Comparison of ENCODE assay signal across 9 mouse cellular contexts in the genomic region with DNA sequence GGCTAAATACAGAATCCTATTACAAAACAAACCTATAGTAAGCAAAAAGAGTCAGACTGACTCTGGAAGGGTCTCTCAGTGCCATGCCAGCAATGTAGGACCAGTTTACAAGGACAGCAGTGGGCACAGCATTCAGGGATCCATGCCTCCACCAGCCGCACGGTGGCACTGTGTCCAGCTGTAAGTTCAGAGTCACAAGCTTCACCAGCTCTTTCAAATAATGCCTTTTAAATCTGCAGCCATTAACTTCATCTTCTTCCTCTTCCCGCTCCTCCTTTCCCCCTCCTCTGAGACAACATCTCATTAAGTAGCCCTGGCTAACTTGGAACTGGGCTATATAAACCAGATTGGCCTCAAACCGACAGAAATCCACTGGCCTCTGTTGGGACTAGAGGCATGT. TPM values are rescaled to one million over a fixed set of nuclear protein-coding genes. Genes with fewer than 3 reads are reported as not detected.
DNase-seq lines count a peak whose midpoint lies in the region; ATAC-seq and TF ChIP-seq lines count a peak whose summit lies in the region.
"Had no signal": no experiment of that assay in that cellular context is flagged by ENCODE, and none has a peak within 500 bp of the region (broad histone marks: within the 10 kb centered on the region; RNA-seq: fewer than 3 reads in every experiment).

No protein-coding gene starts in this region.

- peak; percentile 75 for DNase-seq in cerebellum, postnatal 10 days
- no peak for DNase-seq in cerebellum, adult 9-11 months
- DNase-seq in left cerebral cortex, adult 2 months (ENCODE audit: extremely low spot score in 1 of 2, low spot score in 2 of 2) = peak; percentile 35
- DNase-seq in left cerebral cortex, postnatal 10 days (ENCODE audit: extremely low spot score in 1 of 2, low spot score in 2 of 2) = no peak
- DNase-seq in R1 (ENCODE audit: low read depth, low spot score) = peak; percentile 66
- peak; percentile 64 for DNase-seq in lung, postnatal 10 days
- DNase-seq in thymus, postnatal 0 days (ENCODE audit: low spot score) = peak; percentile 51

- no peak overlapping the region for H3K4me3 ChIP-seq in left cerebral cortex, adult 2 months

- peak; percentile 64; the same call in 1 of the 2 replicates for ATAC-seq in frontal cortex, adult (ENCODE audit: low TSS enrichment)

- TF ChIP-seq CTCF in left cerebral cortex, adult 2 months (IDR thresholded peaks at IDR 0.05) = peak; percentile 81

- intact Hi-C loops in left cerebral cortex, adult 2 months (cut with DNase I) = loop anchor here (2.0 to 5.0 kb wide), 2 partner anchors 76 to 183 kb away; no protein-coding TSS in a partner anchor
- intact Hi-C loops in left cerebral cortex, postnatal 10 days (cut with DNase I) = no loop called here

- H3K27ac ChIP-seq in left cerebral cortex, adult 2 months = no peak overlapping the region

RNA-seq across cellular contexts. Expression of a gene that starts 9.4 kb away (rescaled TPM):
- not detected for total RNA-seq in left cerebral cortex, adult 2 months (2021)
- total RNA-seq in left cerebral cortex, postnatal 10 days (2021) = not detected
- 1.2 and 2.1 TPM in 2 replicates for polyA plus RNA-seq in thymus, postnatal 0 days (2015; fragmentation: Nextera tagmentation; extraction: Ambion mirVana)

RNA-seq across cellular contexts. Expression of a gene that starts 14.4 kb away (rescaled TPM):
- total RNA-seq in left cerebral cortex, adult 2 months (2021) = 100 to 1,000 TPM; 215 to 223 TPM
- total RNA-seq in left cerebral cortex, postnatal 10 days (2021) = 100 to 1,000 TPM; 225 to 230 TPM
- polyA plus RNA-seq in thymus, postnatal 0 days (2015; fragmentation: Nextera tagmentation; extraction: Ambion mirVana) = 772 and 787 TPM in 2 replicates

RNA-seq across cellular contexts. Expression of a gene that starts 19.6 kb away (rescaled TPM):
- not detected for total RNA-seq in left cerebral cortex, adult 2 months (2021)
- not detected for total RNA-seq in left cerebral cortex, postnatal 10 days (2021)
- polyA plus RNA-seq in thymus, postnatal 0 days (2015; fragmentation: Nextera tagmentation; extraction: Ambion mirVana) = 0.30 TPM in 1 of 2 replicates, not detected in the other
- polyA plus RNA-seq: heart, embryonic 14.5 days had no signal

RNA-seq across cellular contexts. Expression of a gene that starts 29.6 kb away (rescaled TPM):
- not detected for total RNA-seq in left cerebral cortex, adult 2 months (2021)
- not detected for total RNA-seq in left cerebral cortex, postnatal 10 days (2021)
- 1.6 and 1.9 TPM in 2 replicates for polyA plus RNA-seq in thymus, postnatal 0 days (2015; fragmentation: Nextera tagmentation; extraction: Ambion mirVana)
- polyA plus RNA-seq: heart, embryonic 14.5 days had no signal

RNA-seq across cellular contexts. Expression of a gene that starts 32.7 kb away (rescaled TPM):
- 10 to 100 TPM; 14.8 to 29.8 TPM for total RNA-seq in left cerebral cortex, adult 2 months (2021)
- total RNA-seq in left cerebral cortex, postnatal 10 days (2021) = 10 to 100 TPM; 17.4 to 35.0 TPM
- 28.9 and 32.5 TPM in 2 replicates for polyA plus RNA-seq in thymus, postnatal 0 days (2015; fragmentation: Nextera tagmentation; extraction: Ambion mirVana)

Comparison
In these comparisons a context has a peak if more than half of its experiments do, and no peak if none do; other contexts are left out.
1. DNase-seq: peak in cerebellum, postnatal 10 days (2 of 2), left cerebral cortex, adult 2 months (2 of 2), R1 (single experiment), lung, postnatal 10 days (single experiment) and thymus, postnatal 0 days (single experiment); none in cerebellum, adult 9-11 months (single experiment) and left cerebral cortex, postnatal 10 days (0 of 2).